Comparison of ENCODE assay signal across 11 mouse cellular contexts in genomic region chr5:140507466-140508208, GRCm38 (mm10). TPM values are rescaled to one million over a fixed set of nuclear protein-coding genes. Genes with fewer than 3 reads are reported as not detected.
DNase-seq lines count a peak whose midpoint lies in the region; ATAC-seq and TF ChIP-seq lines count a peak whose summit lies in the region.
"Had no signal": no experiment of that assay in that cellular context is flagged by ENCODE, and none has a peak within 500 bp of the region (broad histone marks: within the 10 kb centered on the region; RNA-seq: fewer than 3 reads in every experiment).

No protein-coding gene starts in this region.

- no peak overlapping the region for H3K27ac ChIP-seq in hindbrain, embryonic 12.5 days
- no peak overlapping the region for H3K27ac ChIP-seq in hindbrain, embryonic 10.5 days
- no peak overlapping the region for H3K27ac ChIP-seq in embryonic fibroblast, embryonic 13.5 days (ENCODE audit: insufficient read depth, low read length)
- peak overlapping the region; percentile 81 for H3K27ac ChIP-seq in liver, postnatal 0 days (ENCODE audit: low read depth)
- H3K27ac ChIP-seq in midbrain, embryonic 14.5 days (replicated peaks; ENCODE audit: low read depth, low read length) = no peak overlapping the region

- no peaks in the 10 kb centered on the region for H3K9me3 ChIP-seq in hindbrain, embryonic 12.5 days (replicated peaks)
- no peaks in the 10 kb centered on the region for H3K9me3 ChIP-seq in hindbrain, embryonic 10.5 days
- no peaks in the 10 kb centered on the region for H3K9me3 ChIP-seq in liver, postnatal 0 days (ENCODE audit: low read length)
- no peaks in the 10 kb centered on the region for H3K9me3 ChIP-seq in midbrain, embryonic 14.5 days (ENCODE audit: control insufficient read depth, low read length)

- H3K4me3 ChIP-seq in hindbrain, embryonic 12.5 days = no peak overlapping the region
- no peak overlapping the region for H3K4me3 ChIP-seq in hindbrain, embryonic 10.5 days
- H3K4me3 ChIP-seq in embryonic fibroblast, embryonic 13.5 days (ENCODE audit: insufficient read depth, low read length) = no peak overlapping the region
- H3K4me3 ChIP-seq in liver, postnatal 0 days (ENCODE audit: low read depth, low read length) = peak overlapping the region; percentile 58; the same call in 1 of the 2 replicates
- no peak overlapping the region for H3K4me3 ChIP-seq in midbrain, embryonic 14.5 days (replicated peaks; ENCODE audit: low read depth, low read length)

- TF ChIP-seq CTCF in embryonic fibroblast, embryonic 13.5 days (IDR thresholded peaks at IDR 0.05; ENCODE audit: borderline replicate concordance, insufficient read depth, low read length) = no peak
- no peak for TF ChIP-seq CTCF in liver, postnatal 0 days (IDR thresholded peaks at IDR 0.05; ENCODE audit: low read depth)

- peak overlapping the region; percentile 15; the same call in 1 of the 2 replicates for H3K9ac ChIP-seq in hindbrain, embryonic 12.5 days
- no peak overlapping the region for H3K9ac ChIP-seq in liver, postnatal 0 days (replicated peaks)
- no peak overlapping the region for H3K9ac ChIP-seq in midbrain, embryonic 14.5 days (replicated peaks; ENCODE audit: low read length)

- no peaks in the 10 kb centered on the region for H3K36me3 ChIP-seq in hindbrain, embryonic 12.5 days
- no peaks in the 10 kb centered on the region for H3K36me3 ChIP-seq in hindbrain, embryonic 10.5 days
- H3K36me3 ChIP-seq in liver, postnatal 0 days (replicated peaks; ENCODE audit: insufficient read depth, low read length) = no peaks in the 10 kb centered on the region
- no peaks in the 10 kb centered on the region for H3K36me3 ChIP-seq in midbrain, embryonic 14.5 days (ENCODE audit: control insufficient read depth, insufficient read depth, low read length)

- no peak for DNase-seq in hindbrain, embryonic 10.5 days (ENCODE audit: low spot score)
- DNase-seq in NIH3T3 (ENCODE audit: low read depth) = peak; percentile 78
- DNase-seq in liver, postnatal 0 days = no peak
- no peak for DNase-seq in midbrain, embryonic 14.5 days
- no peak for DNase-seq in retina, postnatal 1 day
- DNase-seq in cerebellum, postnatal 14 days = no peak
- DNase-seq: adrenal gland, postnatal 36 days had no signal

- H3K4me1 ChIP-seq in hindbrain, embryonic 12.5 days = peaks cover 60% of the 10 kb centered on the region
- peaks cover 75% of the 10 kb centered on the region for H3K4me1 ChIP-seq in hindbrain, embryonic 10.5 days (replicated peaks)
- peaks cover 24% of the 10 kb centered on the region for H3K4me1 ChIP-seq in embryonic fibroblast, embryonic 13.5 days (ENCODE audit: control insufficient read depth, insufficient read depth, low read length)
- peaks cover 46% of the 10 kb centered on the region for H3K4me1 ChIP-seq in liver, postnatal 0 days (ENCODE audit: insufficient read depth)
- H3K4me1 ChIP-seq in midbrain, embryonic 14.5 days (ENCODE audit: control insufficient read depth, insufficient read depth, low read length) = peaks cover 30% of the 10 kb centered on the region

- TF ChIP-seq POLR2A in embryonic fibroblast, embryonic 13.5 days (IDR thresholded peaks at IDR 0.05; ENCODE audit: low read depth, low read length) = peak; percentile 45; the same call in 1 of the 2 replicates

- ATAC-seq in hindbrain, embryonic 12.5 days (ENCODE audit: low FRiP score) = no peak
- no peak for ATAC-seq in liver, postnatal 0 days
- no peak for ATAC-seq in midbrain, embryonic 14.5 days (ENCODE audit: low FRiP score, low TSS enrichment)

- peaks cover 5% of the 10 kb centered on the region; the same call in 1 of the 2 replicates for H3K27me3 ChIP-seq in hindbrain, embryonic 12.5 days
- H3K27me3 ChIP-seq in hindbrain, embryonic 10.5 days (ENCODE audit: insufficient read depth, poor library complexity, severe bottlenecking) = peaks cover 11% of the 10 kb centered on the region
- H3K27me3 ChIP-seq in liver, postnatal 0 days (ENCODE audit: insufficient read depth, low read length) = no peaks in the 10 kb centered on the region
- H3K27me3 ChIP-seq in midbrain, embryonic 14.5 days (ENCODE audit: control insufficient read depth, insufficient read depth, low read length) = no peaks in the 10 kb centered on the region; the same call in 1 of the 2 replicates

- WGBS in hindbrain, embryonic 12.5 days = 83% methylated on average over 14 of the region's 14 CpGs
- 91% methylated on average over 14 of the region's 14 CpGs for WGBS in hindbrain, embryonic 10.5 days
- WGBS in liver, postnatal 0 days (ENCODE audit: insufficient replicate concordance) = 54% methylated on average over 14 of the region's 14 CpGs
- WGBS in midbrain, embryonic 14.5 days = 92% methylated on average over 14 of the region's 14 CpGs

- H3K4me2 ChIP-seq in hindbrain, embryonic 12.5 days (replicated peaks) = no peak overlapping the region
- H3K4me2 ChIP-seq in liver, postnatal 0 days (ENCODE audit: low read depth, low read length) = peak overlapping the region; percentile 79
- no peak overlapping the region for H3K4me2 ChIP-seq in midbrain, embryonic 14.5 days (ENCODE audit: low read length)
- H3K4me2 ChIP-seq: midbrain, embryonic 11.5 days had no signal

- no peak for TF ChIP-seq EP300 in liver, postnatal 0 days (IDR thresholded peaks at IDR 0.05; ENCODE audit: low read depth)

RNA-seq across cellular contexts. Expression of gene Chst12, which starts 2.3 kb away (rescaled TPM):
- polyA plus RNA-seq in hindbrain, embryonic 12.5 days (2016; fragmentation: Nextera tagmentation; extraction: Ambion mirVana) = 16.1 and 19.6 TPM in 2 replicates
- 15.7 and 18.8 TPM in 2 replicates for polyA plus RNA-seq in hindbrain, embryonic 10.5 days (2016; fragmentation: Nextera tagmentation; extraction: Ambion mirVana)
- polyA plus RNA-seq in embryonic fibroblast, embryonic 13.5 days (2011; ENCODE audit: insufficient read length, low read depth, missing spikeins) = 31.6 and 66.5 TPM in 2 replicates
- 8.6 and 9.1 TPM in 2 replicates for polyA plus RNA-seq in liver, postnatal 0 days (2015; fragmentation: Nextera tagmentation; extraction: Ambion mirVana)
- 14.8 and 16.2 TPM in 2 replicates for polyA plus RNA-seq in midbrain, embryonic 14.5 days (2014; fragmentation: Nextera tagmentation; extraction: Ambion mirVana)

RNA-seq across cellular contexts. Expression of gene Grifin, which starts 57.2 kb away (rescaled TPM):
- polyA plus RNA-seq in hindbrain, embryonic 12.5 days (2016; fragmentation: Nextera tagmentation; extraction: Ambion mirVana) = not detected in 2 replicates
- not detected in 2 replicates for polyA plus RNA-seq in hindbrain, embryonic 10.5 days (2016; fragmentation: Nextera tagmentation; extraction: Ambion mirVana)
- not detected in 2 replicates for polyA plus RNA-seq in embryonic fibroblast, embryonic 13.5 days (2011; ENCODE audit: insufficient read length, low read depth, missing spikeins)
- not detected in 2 replicates for polyA plus RNA-seq in liver, postnatal 0 days (2015; fragmentation: Nextera tagmentation; extraction: Ambion mirVana)
- polyA plus RNA-seq in midbrain, embryonic 14.5 days (2014; fragmentation: Nextera tagmentation; extraction: Ambion mirVana) = not detected in 2 replicates
- polyA plus RNA-seq: heart, postnatal 0 days; midbrain, embryonic 11.5 days had no signal
